In genomic region chr9:55609751-55610150, GRCm38 (mm10) we compare ENCODE assay signal across 21 mouse cellular contexts.
DNase-seq lines count a peak whose midpoint lies in the region; ATAC-seq lines count a peak whose summit lies in the region.
"Had no signal": no experiment of that assay in that cellular context is flagged by ENCODE, and none has a peak within 500 bp of the region (broad histone marks: within the 10 kb centered on the region; RNA-seq: fewer than 3 reads in every experiment).

No protein-coding gene starts in this region.

- DNase-seq in heart, adult 11 months: peak; percentile 86
- DNase-seq in kidney, adult 9 months: peak; percentile 9
- DNase-seq in lung, postnatal 10 days: peak; percentile 16
- DNase-seq in lung, postnatal 4 days: no peak
- DNase-seq in right cerebral cortex, adult 18-20 months: no peak
- DNase-seq: adrenal gland, postnatal 14 days; cerebellum, adult 11-12 months; cerebellum, adult 9-10 months; cerebellum, postnatal 25 days; gastrocnemius, postnatal 36 days had no signal

- H3K4me1 ChIP-seq in heart, embryonic 12.5 days (replicated peaks): no peaks in the 10 kb centered on the region
- H3K4me1 ChIP-seq in kidney, embryonic 14.5 days (ENCODE audit: control insufficient read depth, insufficient read depth, low read length): 0 out of 2 replicates have a peak, but pooled peaks cover 2% of the 10 kb centered on the region
- H3K4me1 ChIP-seq: embryonic facial prominence, embryonic 12.5 days; forebrain, embryonic 15.5 days; heart, embryonic 13.5 days had no signal

- H3K27me3 ChIP-seq in heart, embryonic 12.5 days (replicated peaks): no peaks in the 10 kb centered on the region
- no peaks in the 10 kb centered on the region for H3K27me3 ChIP-seq in kidney, embryonic 14.5 days (ENCODE audit: control insufficient read depth, insufficient read depth, low read length)
- H3K27me3 ChIP-seq: CH12.LX; embryonic facial prominence, embryonic 12.5 days; forebrain, embryonic 15.5 days; heart, embryonic 13.5 days; Patski had no signal

- 0 out of 2 replicates have a peak, but pooled peaks cover 3% of the 10 kb centered on the region for H3K36me3 ChIP-seq in heart, embryonic 12.5 days
- no peaks in the 10 kb centered on the region for H3K36me3 ChIP-seq in kidney, embryonic 14.5 days (ENCODE audit: control insufficient read depth, insufficient read depth, low read length)
- H3K36me3 ChIP-seq: embryonic facial prominence, embryonic 12.5 days; forebrain, embryonic 15.5 days; heart, embryonic 13.5 days; hindbrain, embryonic 10.5 days had no signal

- no peak overlapping the region for H3K9ac ChIP-seq in heart, embryonic 12.5 days
- no peak overlapping the region for H3K9ac ChIP-seq in kidney, embryonic 14.5 days (ENCODE audit: low read depth, low read length)
- H3K9ac ChIP-seq: embryonic facial prominence, embryonic 12.5 days; forebrain, embryonic 15.5 days; heart, embryonic 13.5 days; hindbrain, embryonic 14.5 days had no signal

- WGBS in heart, embryonic 12.5 days: 55% methylated on average over 4 of the region's 4 CpGs
- 66% methylated on average over 4 of the region's 4 CpGs for WGBS in kidney, embryonic 14.5 days

- no peak overlapping the region for H3K4me3 ChIP-seq in heart, embryonic 12.5 days
- H3K4me3 ChIP-seq in kidney, embryonic 14.5 days (ENCODE audit: low read length): no peak overlapping the region
- H3K4me3 ChIP-seq: embryonic facial prominence, embryonic 12.5 days; forebrain, embryonic 15.5 days; heart, adult 2 months; heart, embryonic 13.5 days; hindbrain, embryonic 10.5 days had no signal

- H3K27ac ChIP-seq in heart, embryonic 12.5 days (ENCODE audit: poor library complexity, severe bottlenecking): no peak overlapping the region
- no peak overlapping the region for H3K27ac ChIP-seq in kidney, embryonic 14.5 days (ENCODE audit: low read depth, low read length)
- H3K27ac ChIP-seq: embryonic facial prominence, embryonic 12.5 days; forebrain, embryonic 15.5 days; heart, adult 2 months; heart, embryonic 13.5 days; hindbrain, embryonic 10.5 days; hindbrain, embryonic 14.5 days had no signal

- no peak for ATAC-seq in heart, embryonic 12.5 days (ENCODE audit: insufficient number of reproducible peaks, low FRiP score)
- no peak for ATAC-seq in kidney, embryonic 14.5 days (ENCODE audit: low FRiP score, low TSS enrichment)
- ATAC-seq: activated CD4-positive, CD25-positive, alpha-beta regulatory T cell, adult 4 months; forebrain, embryonic 15.5 days; Patski had no signal

- H3K4me2 ChIP-seq in heart, embryonic 12.5 days: no peak overlapping the region
- no peak overlapping the region for H3K4me2 ChIP-seq in kidney, embryonic 14.5 days (replicated peaks; ENCODE audit: low read depth, low read length)
- H3K4me2 ChIP-seq: embryonic facial prominence, embryonic 12.5 days; forebrain, embryonic 15.5 days; heart, embryonic 13.5 days; hindbrain, embryonic 14.5 days had no signal

- H3K9me3 ChIP-seq in heart, embryonic 12.5 days (replicated peaks): no peaks in the 10 kb centered on the region
- H3K9me3 ChIP-seq in kidney, embryonic 14.5 days (ENCODE audit: control insufficient read depth, low read length): no peaks in the 10 kb centered on the region
- H3K9me3 ChIP-seq: embryonic facial prominence, embryonic 12.5 days; forebrain, embryonic 15.5 days; heart, embryonic 13.5 days; hindbrain, embryonic 10.5 days had no signal

Comparison
In these comparisons a context has a peak if more than half of its experiments do, and no peak if none do; other contexts are left out.
1. DNase-seq: peak in heart, adult 11 months (single experiment), kidney, adult 9 months (single experiment) and lung, postnatal 10 days (single experiment); none in lung, postnatal 4 days (0 of 2) and right cerebral cortex, adult 18-20 months (single experiment).